Mouse (Mus musculus): ENCODE results near the gene Prkag3.

Gene Prkag3

GRCm38 (mm10) chr1:74748643-74749271 lies at the start of gene Prkag3:
Gene Prkag3, minus strand, starts transcription at chr1:74749221.
- DNase-seq: no peak

- no peak for DNase-seq
Measured at GRCm38 (mm10) chr1:74797459-74797858, 48.4 kb upstream of the Prkag3 start.

- DNase-seq: no peak
Measured at GRCm38 (mm10) chr1:74795145-74795529, 46.1 kb upstream of the Prkag3 start.

- DNase-seq: no peak
Measured at GRCm38 (mm10) chr1:74794487-74795144, 45.6 kb upstream of the Prkag3 start.

- no peak for DNase-seq
Measured at GRCm38 (mm10) chr1:74792831-74793660, 44.0 kb upstream of the Prkag3 start.

GRCm38 (mm10) chr1:74791249-74791648 lies 42.2 kb upstream of the Prkag3 start, which contains the start of gene Wnt10a:
Gene Wnt10a, plus strand, starts transcription at chr1:74791516.
- DNase-seq: no peak

- no peak for DNase-seq
Measured at GRCm38 (mm10) chr1:74790095-74790494, 41.1 kb upstream of the Prkag3 start.

GRCm38 (mm10) chr1:74788603-74789176 lies 39.7 kb upstream of the Prkag3 start:
- DNase-seq: no peak

GRCm38 (mm10) chr1:74787846-74788245 lies 38.8 kb upstream of the Prkag3 start:
- peak; percentile 74 for DNase-seq

- DNase-seq: no peak
Measured at GRCm38 (mm10) chr1:74784041-74784759, 35.2 kb upstream of the Prkag3 start.

- no peak for DNase-seq
Measured at GRCm38 (mm10) chr1:74783554-74783953, 34.5 kb upstream of the Prkag3 start.

GRCm38 (mm10) chr1:74782045-74782444 lies 33.0 kb upstream of the Prkag3 start:
- DNase-seq: no peak

GRCm38 (mm10) chr1:74778934-74779486 lies 30.0 kb upstream of the Prkag3 start:
- no peak for DNase-seq

- no peak for DNase-seq
Measured at GRCm38 (mm10) chr1:74775816-74776215, 26.8 kb upstream of the Prkag3 start.

GRCm38 (mm10) chr1:74774062-74774461 lies 25.0 kb upstream of the Prkag3 start:
- no peak for DNase-seq

GRCm38 (mm10) chr1:74773136-74773535 lies 24.1 kb upstream of the Prkag3 start:
- DNase-seq: peak; percentile 56

- no peak for DNase-seq
Measured at GRCm38 (mm10) chr1:74771931-74772620, 23.1 kb upstream of the Prkag3 start.

GRCm38 (mm10) chr1:74771845-74771930 lies 22.7 kb upstream of the Prkag3 start, which contains the start of gene Wnt6:
Gene Wnt6, plus strand, starts transcription at chr1:74771892.
- DNase-seq: no peak

- no peak for DNase-seq
Measured at GRCm38 (mm10) chr1:74771467-74771844, 22.4 kb upstream of the Prkag3 start.

GRCm38 (mm10) chr1:74770727-74771466 lies 21.9 kb upstream of the Prkag3 start:
- DNase-seq: no peak

- DNase-seq: peak; percentile 65
Measured at GRCm38 (mm10) chr1:74763081-74763480, 14.1 kb upstream of the Prkag3 start.

GRCm38 (mm10) chr1:74759773-74760172 lies 10.8 kb upstream of the Prkag3 start:
- DNase-seq: no peak
